Mouse (Mus musculus): ENCODE data around the gene Cdk6. TPM values are rescaled to one million over a fixed set of nuclear protein-coding genes. Genes with fewer than 3 reads are reported as not detected.

Cdk6 gene
- polyA plus RNA-seq, 2 experiments = 5.7 to 13.9 TPM

DNA sequence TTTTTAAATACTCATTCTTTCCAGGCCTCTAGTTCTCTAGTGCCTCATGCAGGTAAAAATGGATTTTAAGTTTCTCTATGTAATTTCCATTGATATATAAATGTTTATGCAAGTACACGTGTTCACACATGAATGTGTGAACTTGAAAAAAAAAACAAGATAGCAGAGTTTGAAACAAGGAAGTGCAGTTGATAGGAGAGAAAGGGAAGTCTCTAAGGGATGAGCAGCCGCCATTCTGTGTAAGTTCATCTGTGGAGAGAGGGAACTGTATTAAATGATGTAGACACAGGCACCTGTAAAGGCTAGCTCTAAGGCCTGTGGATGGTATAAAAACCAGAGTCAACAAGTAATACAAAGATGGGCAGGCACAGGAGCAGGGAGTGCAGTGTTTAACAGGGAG is 164.3 kb downstream of the Cdk6 start:
- Histone ChIP-seq H3K4me3 (ENCODE audit: insufficient read depth in 1 of 2, low read depth in 2 of 2, low read length in 2 of 2) (no peak overlapping the region), H3K27me3 (ENCODE audit: control insufficient read depth, insufficient read depth, low read length) (no peaks in the 10 kb centered on the region), H3K27ac (no peak overlapping the region), H3K4me2 (ENCODE audit: low read depth) (no peak overlapping the region), H3K9me3 (ENCODE audit: control insufficient read depth, low read length) (no peaks in the 10 kb centered on the region), H3K36me3 (replicated peaks; ENCODE audit: control insufficient read depth, insufficient read depth, low read depth) (no peaks in the 10 kb centered on the region), H3K4me1 (replicated peaks; ENCODE audit: control insufficient read depth in 2 of 2, insufficient read depth in 2 of 2, low read length in 1 of 2) (peaks cover 11 to 38% of the 10 kb centered on the region in 2 experiments), H3K9ac (replicated peaks) (no peak overlapping the region)
- TF ChIP-seq EP300 (IDR thresholded peaks at IDR 0.05; ENCODE audit: low read depth) (no peak), CTCF (IDR thresholded peaks at IDR 0.05; ENCODE audit: low read depth) (no peak)
- WGBS (ENCODE audit: insufficient replicate concordance) = 33% methylated on average over 2 of the region's 2 CpGs
- ATAC-seq (ENCODE audit: insufficient read depth) (no peak), DNase-seq (ENCODE audit: low read depth in 3 of 3, low spot score in 3 of 3) (no peak)

DNA sequence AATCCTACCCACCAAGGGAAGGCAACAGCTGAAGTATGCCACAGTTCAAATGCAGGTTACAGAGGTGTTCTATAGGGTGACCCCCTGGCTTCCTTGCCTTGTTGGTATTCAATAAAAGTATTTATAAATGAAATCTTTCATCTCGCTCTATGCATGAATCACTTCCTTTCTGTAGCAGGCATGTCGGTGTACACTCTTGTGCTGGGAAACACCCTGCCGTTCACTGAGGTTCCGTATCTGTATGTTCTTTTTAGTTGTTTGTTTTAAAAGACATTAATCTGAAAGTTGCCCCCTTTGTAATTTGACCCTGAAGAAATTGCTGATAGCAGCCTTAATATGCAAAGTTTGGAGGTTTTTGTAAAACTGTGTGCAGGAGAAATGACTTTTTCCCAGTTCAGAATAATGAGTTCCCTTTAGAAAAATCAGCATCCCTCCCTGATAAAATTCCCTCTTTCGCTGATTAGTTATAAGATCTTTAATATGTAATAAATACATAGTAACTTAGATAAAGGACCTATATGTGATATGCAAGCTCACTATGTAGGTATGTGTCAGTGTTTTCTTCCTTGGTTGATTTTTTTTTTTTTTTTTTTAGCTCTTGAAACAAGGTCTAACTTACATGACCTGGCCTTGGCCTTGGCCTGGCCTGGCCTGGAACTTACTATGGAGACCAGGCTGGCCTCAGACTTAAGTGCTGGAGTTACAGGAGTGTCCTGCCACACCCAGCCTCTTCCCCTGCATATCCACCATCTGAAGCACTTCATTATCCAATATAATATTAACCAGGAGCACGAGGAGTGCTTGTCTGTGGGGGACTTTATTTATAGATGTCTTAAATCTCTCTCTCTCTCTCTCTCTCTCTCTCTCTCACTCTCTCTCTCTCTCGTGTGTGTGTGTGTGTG is 167.4 kb downstream of the Cdk6 start:
- DNase-seq (ENCODE audit: low read depth in 3 of 3, low spot score in 3 of 3) = no peak
- Histone ChIP-seq H3K4me1 (replicated peaks; ENCODE audit: control insufficient read depth in 2 of 2, insufficient read depth in 2 of 2, low read length in 1 of 2) (peaks cover 0 to 24% of the 10 kb centered on the region in 2 experiments; a peak in 2 of 4 replicates), H3K9ac (replicated peaks) (no peak overlapping the region), H3K27me3 (ENCODE audit: control insufficient read depth, insufficient read depth, low read length) (no peaks in the 10 kb centered on the region), H3K4me2 (ENCODE audit: low read depth) (no peak overlapping the region), H3K9me3 (ENCODE audit: control insufficient read depth, low read length) (no peaks in the 10 kb centered on the region), H3K27ac (no peak overlapping the region), H3K36me3 (replicated peaks; ENCODE audit: control insufficient read depth, insufficient read depth, low read depth) (no peaks in the 10 kb centered on the region), H3K4me3 (ENCODE audit: insufficient read depth in 1 of 2, low read depth in 2 of 2, low read length in 2 of 2) (no peak overlapping the region)
- TF ChIP-seq EP300 (IDR thresholded peaks at IDR 0.05; ENCODE audit: low read depth) (no peak), CTCF (IDR thresholded peaks at IDR 0.05; ENCODE audit: low read depth) (no peak)
- ATAC-seq (ENCODE audit: insufficient read depth) = no peak
- 52% methylated on average over 7 of the region's 7 CpGs for WGBS (ENCODE audit: insufficient replicate concordance)

DNA sequence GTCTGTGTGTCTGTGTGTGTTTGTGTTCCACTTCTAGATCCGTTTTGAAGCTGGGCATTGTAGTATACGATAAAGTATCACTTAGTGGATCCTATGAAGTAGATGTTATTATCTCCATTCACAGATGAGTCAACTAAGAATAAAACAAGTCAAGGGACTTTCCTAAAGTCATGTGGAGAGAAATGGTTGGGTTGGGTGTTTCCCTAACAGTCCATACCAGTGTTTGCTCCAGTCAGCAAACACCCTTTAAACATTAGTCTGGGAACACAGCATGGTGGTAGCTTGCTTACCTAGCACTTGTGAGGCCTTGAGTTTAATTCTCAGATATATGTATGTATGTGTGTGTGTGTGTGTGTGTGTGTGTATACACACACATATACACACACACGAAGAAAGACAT is 168.2 kb downstream of the Cdk6 start:
- no peaks in the 10 kb centered on the region for H3K36me3 ChIP-seq (replicated peaks; ENCODE audit: control insufficient read depth, insufficient read depth, low read depth)
- no peak overlapping the region for H3K27ac ChIP-seq
- WGBS (ENCODE audit: insufficient replicate concordance) = 50% methylated on average over 3 of the region's 3 CpGs
- no peaks in the 10 kb centered on the region for H3K9me3 ChIP-seq (ENCODE audit: control insufficient read depth, low read length)
- no peak for DNase-seq (ENCODE audit: low read depth in 3 of 3, low spot score in 3 of 3)
- H3K9ac ChIP-seq (replicated peaks) = no peak overlapping the region
- TF ChIP-seq CTCF (IDR thresholded peaks at IDR 0.05; ENCODE audit: low read depth) (no peak), EP300 (IDR thresholded peaks at IDR 0.05; ENCODE audit: low read depth) (no peak)
- peaks cover 0 to 21% of the 10 kb centered on the region in 2 experiments; a peak in 2 of 4 replicates for H3K4me1 ChIP-seq (replicated peaks; ENCODE audit: control insufficient read depth in 2 of 2, insufficient read depth in 2 of 2, low read length in 1 of 2)
- no peak overlapping the region for H3K4me2 ChIP-seq (ENCODE audit: low read depth)
- H3K4me3 ChIP-seq (ENCODE audit: insufficient read depth in 1 of 2, low read depth in 2 of 2, low read length in 2 of 2) = no peak overlapping the region
- no peaks in the 10 kb centered on the region for H3K27me3 ChIP-seq (ENCODE audit: control insufficient read depth, insufficient read depth, low read length)
- no peak for ATAC-seq (ENCODE audit: insufficient read depth)

DNA sequence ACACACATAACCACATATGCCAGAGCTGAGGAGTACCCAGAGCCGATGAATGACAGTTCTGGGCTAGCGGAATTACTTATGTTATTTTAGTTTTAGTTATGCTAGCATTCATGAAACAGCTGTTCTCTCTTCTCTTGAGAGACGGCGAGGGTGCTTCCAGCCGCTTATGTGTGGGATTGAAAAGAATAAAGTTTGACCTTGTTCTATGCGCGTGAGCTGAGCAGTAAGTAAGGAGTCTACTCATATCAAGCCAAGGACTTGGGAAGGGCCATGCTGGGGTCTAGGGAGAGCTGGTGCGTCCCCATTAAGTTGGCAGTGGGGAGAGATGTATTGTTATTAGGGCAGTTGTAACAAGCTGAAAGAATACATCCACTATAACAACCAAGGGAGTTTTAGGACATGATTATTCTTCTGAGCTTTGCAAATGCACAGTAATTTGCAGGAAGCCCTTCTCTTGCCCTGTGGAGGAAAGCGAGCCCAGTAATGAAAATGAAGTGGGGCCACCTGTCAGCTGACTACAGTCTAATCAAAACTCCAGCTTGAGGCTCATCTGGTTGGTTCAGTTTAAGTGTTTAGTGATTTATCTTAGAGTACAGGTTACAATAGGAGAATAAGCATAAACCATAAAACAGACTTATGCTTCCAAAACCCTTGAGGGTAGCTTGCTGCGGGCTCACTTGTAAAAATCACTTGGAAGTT is 170.0 kb downstream of the Cdk6 start:
- 75% methylated on average over 10 of the region's 10 CpGs for WGBS (ENCODE audit: insufficient replicate concordance)
- TF ChIP-seq EP300 (IDR thresholded peaks at IDR 0.05; ENCODE audit: low read depth) (no peak), CTCF (IDR thresholded peaks at IDR 0.05; ENCODE audit: low read depth) (no peak)

DNA sequence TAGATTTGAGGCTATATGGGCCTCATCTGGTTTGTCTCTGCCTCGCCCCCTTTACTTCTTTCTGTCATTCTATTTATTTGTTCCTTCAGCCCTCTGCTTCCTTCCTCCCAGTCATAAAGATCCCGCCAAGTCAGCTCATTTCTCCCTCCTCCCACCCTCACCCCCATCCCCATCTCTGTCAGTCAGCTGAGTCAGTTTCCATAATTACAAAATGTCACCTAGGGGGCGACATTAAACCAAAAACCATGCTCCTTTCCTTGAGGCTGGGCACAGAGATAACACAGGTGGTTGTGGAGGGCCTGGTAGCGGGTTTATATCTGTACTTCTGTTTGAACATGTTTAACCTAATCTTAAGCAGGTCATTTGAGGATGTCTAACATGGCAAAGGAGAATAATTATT is 171.3 kb downstream of the Cdk6 start:
- peak; percentile 46 to 58 (median 48) for DNase-seq (ENCODE audit: low read depth in 3 of 3, low spot score in 3 of 3)
- Histone ChIP-seq H3K9me3 (ENCODE audit: control insufficient read depth, low read length) (no peaks in the 10 kb centered on the region), H3K4me2 (ENCODE audit: low read depth) (no peak overlapping the region), H3K27ac (no peak overlapping the region), H3K9ac (replicated peaks) (no peak overlapping the region), H3K4me3 (ENCODE audit: insufficient read depth in 1 of 2, low read depth in 2 of 2, low read length in 2 of 2) (no peak overlapping the region), H3K36me3 (replicated peaks; ENCODE audit: control insufficient read depth, insufficient read depth, low read depth) (no peaks in the 10 kb centered on the region), H3K4me1 (replicated peaks; ENCODE audit: control insufficient read depth in 2 of 2, insufficient read depth in 2 of 2, low read length in 1 of 2) (peaks cover 0 to 23% of the 10 kb centered on the region in 2 experiments; a peak in 3 of 4 replicates), H3K27me3 (ENCODE audit: control insufficient read depth, insufficient read depth, low read length) (no peaks in the 10 kb centered on the region)
- TF ChIP-seq CTCF (IDR thresholded peaks at IDR 0.05; ENCODE audit: low read depth) (peak; percentile 62), EP300 (IDR thresholded peaks at IDR 0.05; ENCODE audit: low read depth) (peak; percentile 63)
- ATAC-seq (ENCODE audit: insufficient read depth) = peak; percentile 59
- WGBS (ENCODE audit: insufficient replicate concordance) = 14% methylated on average over 4 of the region's 4 CpGs

More for the DNA sequence above, 170.0 kb downstream of the Cdk6 start:
- Histone ChIP-seq H3K27me3 (ENCODE audit: control insufficient read depth, insufficient read depth, low read length) (no peaks in the 10 kb centered on the region), H3K36me3 (replicated peaks; ENCODE audit: control insufficient read depth, insufficient read depth, low read depth) (no peaks in the 10 kb centered on the region), H3K9ac (replicated peaks) (no peak overlapping the region), H3K4me1 (replicated peaks; ENCODE audit: control insufficient read depth in 2 of 2, insufficient read depth in 2 of 2, low read length in 1 of 2) (peaks cover 0 to 23% of the 10 kb centered on the region in 2 experiments; a peak in 3 of 4 replicates), H3K4me2 (ENCODE audit: low read depth) (no peak overlapping the region), H3K9me3 (ENCODE audit: control insufficient read depth, low read length) (no peaks in the 10 kb centered on the region), H3K27ac (no peak overlapping the region), H3K4me3 (ENCODE audit: insufficient read depth in 1 of 2, low read depth in 2 of 2, low read length in 2 of 2) (no peak overlapping the region)
- DNase-seq (ENCODE audit: low read depth in 3 of 3, low spot score in 3 of 3) (no peak), ATAC-seq (ENCODE audit: insufficient read depth) (no peak)

All from liver, embryonic 14.5 days (tissue).